Mouse (Mus musculus) kidney, postnatal 14 days (tissue): Measurements from ENCODE around the gene Kazn.

Experiments
- DNase-seq: peaks from one replicate; pipeline ENCODE4 v3.0.0; 2022; ENCODE audit warnings: mixed read lengths

The Kazn gene

GRCm38 (mm10) chr4:142052391-142053132 is 186.6 kb downstream of the Kazn start:
- peak; percentile 84 for DNase-seq
